Mouse (Mus musculus) hindbrain, embryonic 14.5 days (tissue): ENCODE measurements around the gene Ccnjl. TPM values are rescaled to one million over a fixed set of nuclear protein-coding genes. Genes with fewer than 3 reads are reported as not detected.

Source experiments
- ATAC-seq: fragments of 200-750 bp; cut with Nextera tagmentation; 2 replicates; pipeline ENCODE4 v1.8.0; 2017; ENCODE audit warnings: moderate number of reproducible peaks, mild to moderate bottlenecking, moderate TSS enrichment, moderate library complexity; ENCODE audit not compliant: low FRiP score
- DNase-seq: peaks from one replicate; pipeline ENCODE4 v3.0.0-alpha.2; 2015; ENCODE audit warnings: low spot score
- H3K27ac ChIP-seq: fragments of 300-500 bp; sonication (generic); 2 replicates; pipeline ENCODE4 v1.5.1; 2014; ENCODE audit warnings: mild to moderate bottlenecking, moderate library complexity
- H3K27me3 ChIP-seq: fragments of 300-500 bp; sonication (generic); 2 replicates; pipeline ENCODE4 v1.6.1; 2014; ENCODE audit warnings: mild to moderate bottlenecking, low read length, mixed read lengths; ENCODE audit not compliant: control insufficient read depth, insufficient read depth
- H3K36me3 ChIP-seq: fragments of 300-500 bp; sonication (generic); replicated peaks from 2 replicates; pipeline ENCODE4 v1.6.1; 2014; ENCODE audit not compliant: control insufficient read depth, insufficient read depth
- H3K4me1 ChIP-seq: fragments of 300-500 bp; sonication (generic); replicated peaks from 2 replicates; pipeline ENCODE4 v1.6.1; 2014; ENCODE audit warnings: antibody characterized with exemption, low read length, mixed read lengths; ENCODE audit not compliant: control insufficient read depth, insufficient read depth
- H3K4me2 ChIP-seq: fragments of 300-500 bp; sonication (generic); replicated peaks from 2 replicates; pipeline ENCODE4 v1.6.1; 2014; ENCODE audit warnings: mild to moderate bottlenecking, moderate library complexity
- H3K4me3 ChIP-seq: fragments of 300-500 bp; sonication (generic); replicated peaks from 2 replicates; pipeline ENCODE4 v1.5.1; 2014; ENCODE audit warnings: mild to moderate bottlenecking, low read length
- H3K9ac ChIP-seq: fragments of 300-500 bp; sonication (generic); 2 replicates; pipeline ENCODE4 v1.6.1; 2014
- H3K9me3 ChIP-seq: fragments of 300-500 bp; sonication (generic); 2 replicates; pipeline ENCODE4 v1.6.1; 2016; ENCODE audit warnings: low read length; ENCODE audit not compliant: control insufficient read depth
- WGBS: fragments of 180-500 bp; shearing (Covaris S2); extraction: QIAGEN DNeasy Blood & Tissue Kit; methylation state at CpG from one replicate; pipeline ENCODE4 v1.1.7; 2014; 5-methylcytosine and 5-hydroxymethylcytosine counted together
- polyA plus RNA-seq: library from polyadenylated mRNA; unstranded; fragments of >200 nt; fragmentation: Nextera tagmentation; extraction: Ambion mirVana; gene quantifications from 2 replicates; pipeline ENCODE4 v1.2.1, GENCODE M21; 2014

Gene Ccnjl
- polyA plus RNA-seq, 1 experiment from 2014 or later: 11.9 TPM

DNA sequence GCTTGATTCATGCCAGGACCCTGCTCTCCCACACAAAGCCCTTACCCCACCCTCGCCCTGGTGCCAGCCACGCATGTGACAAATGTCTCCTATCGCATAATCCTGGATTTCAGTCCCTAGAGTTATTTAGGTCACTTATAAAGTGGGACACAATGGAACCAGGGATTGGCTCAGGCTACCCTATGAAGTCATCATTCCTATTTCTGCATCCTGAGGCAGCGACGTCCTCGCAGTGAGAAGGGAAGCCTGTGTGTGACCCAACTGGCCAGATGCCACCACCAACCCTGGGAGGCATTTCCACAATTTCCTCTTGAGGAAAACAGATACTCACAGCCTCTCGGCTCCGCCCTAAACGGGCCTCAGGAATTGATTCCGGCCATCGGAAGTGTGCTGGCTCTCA is 41.0 kb downstream of the Ccnjl start:
- H3K27ac ChIP-seq: peak overlapping the region; percentile 12; the same call in 1 of the 2 replicates
- no peaks in the 10 kb centered on the region for H3K9me3 ChIP-seq
- no peaks in the 10 kb centered on the region for H3K36me3 ChIP-seq
- 66% methylated on average over 11 of the region's 11 CpGs for WGBS
- H3K4me2 ChIP-seq: no peak overlapping the region
- peaks cover 26% of the 10 kb centered on the region for H3K4me1 ChIP-seq
- no peak overlapping the region for H3K4me3 ChIP-seq
- H3K9ac ChIP-seq: no peak overlapping the region
- H3K27me3 ChIP-seq: no peaks in the 10 kb centered on the region
- DNase-seq: no peak
- ATAC-seq: peak; percentile 51

DNA sequence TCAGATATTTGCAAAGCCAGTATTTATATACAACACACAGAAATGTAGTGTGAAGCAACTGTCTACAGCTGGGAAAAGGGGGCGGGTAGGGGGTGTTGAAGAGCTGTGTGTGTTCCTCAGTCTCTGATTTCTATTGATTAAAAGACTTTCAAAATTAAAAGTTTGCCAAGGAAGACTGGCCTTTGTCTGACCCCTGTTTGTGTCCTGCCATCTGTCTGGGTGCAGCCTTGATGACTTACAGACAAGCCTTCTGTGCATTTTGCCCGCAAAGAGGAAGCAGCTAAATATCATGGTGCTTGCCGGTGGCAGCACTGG is 46.4 kb downstream of the Ccnjl start:
- WGBS: 15% methylated on average over 3 of the region's 3 CpGs
- Histone ChIP-seq H3K27me3 (no peaks in the 10 kb centered on the region), H3K4me1 (peaks cover 13% of the 10 kb centered on the region), H3K9me3 (no peaks in the 10 kb centered on the region), H3K4me2 (peak overlapping the region; percentile 23; the same call in 1 of the 2 replicates), H3K4me3 (no peak overlapping the region), H3K27ac (peak overlapping the region; percentile 60), H3K36me3 (peaks cover 3% of the 10 kb centered on the region; the same call in 1 of the 2 replicates), H3K9ac (no peak overlapping the region)
- no peak for ATAC-seq
- DNase-seq: no peak

DNA sequence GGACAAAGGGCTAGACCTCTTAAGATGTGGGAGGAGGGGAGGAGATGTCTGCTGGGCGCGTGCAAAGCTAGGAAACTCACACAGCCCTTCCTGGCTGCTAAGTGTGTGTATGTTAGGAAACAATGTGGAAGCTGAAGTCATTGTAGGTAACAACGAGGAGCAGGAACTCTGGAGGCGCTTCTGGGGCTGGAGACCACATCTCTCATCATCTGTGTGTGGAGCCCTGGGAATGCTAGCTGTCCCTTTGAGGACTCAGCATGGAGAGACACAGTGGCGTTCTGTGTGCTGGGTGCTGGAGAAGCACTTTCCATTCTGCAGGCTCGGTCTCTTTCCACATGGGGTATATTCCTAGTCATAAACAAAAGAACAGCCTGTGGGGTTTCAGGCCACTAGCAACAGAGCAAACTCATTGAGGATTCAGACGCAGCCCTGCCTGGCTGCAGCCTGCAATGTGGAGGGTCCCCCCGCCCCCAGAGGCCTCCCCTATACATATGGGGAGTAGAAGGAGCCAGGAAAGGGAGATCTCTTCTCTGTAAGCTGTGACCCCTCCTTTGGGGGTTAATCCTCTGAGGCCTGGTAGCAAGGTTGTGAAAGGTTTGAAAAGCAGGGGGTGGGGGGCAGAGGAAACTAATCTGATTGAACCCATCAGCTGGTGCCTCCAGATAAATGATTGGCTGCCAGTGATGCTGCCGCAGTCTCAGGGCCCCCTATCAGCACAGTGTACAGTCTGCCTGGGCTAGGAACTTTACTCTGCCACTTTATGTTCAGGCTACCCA is 47.0 kb downstream of the Ccnjl start:
- Histone ChIP-seq H3K36me3 (peaks cover 7% of the 10 kb centered on the region; the same call in 1 of the 2 replicates), H3K9ac (no peak overlapping the region), H3K9me3 (no peaks in the 10 kb centered on the region), H3K27me3 (no peaks in the 10 kb centered on the region), H3K27ac (peak overlapping the region; percentile 60), H3K4me2 (peak overlapping the region; percentile 23), H3K4me1 (peaks cover 13% of the 10 kb centered on the region), H3K4me3 (no peak overlapping the region)
- ATAC-seq (peak; percentile 86), DNase-seq (no peak)
- WGBS: 7% methylated on average over 9 of the region's 9 CpGs

DNA sequence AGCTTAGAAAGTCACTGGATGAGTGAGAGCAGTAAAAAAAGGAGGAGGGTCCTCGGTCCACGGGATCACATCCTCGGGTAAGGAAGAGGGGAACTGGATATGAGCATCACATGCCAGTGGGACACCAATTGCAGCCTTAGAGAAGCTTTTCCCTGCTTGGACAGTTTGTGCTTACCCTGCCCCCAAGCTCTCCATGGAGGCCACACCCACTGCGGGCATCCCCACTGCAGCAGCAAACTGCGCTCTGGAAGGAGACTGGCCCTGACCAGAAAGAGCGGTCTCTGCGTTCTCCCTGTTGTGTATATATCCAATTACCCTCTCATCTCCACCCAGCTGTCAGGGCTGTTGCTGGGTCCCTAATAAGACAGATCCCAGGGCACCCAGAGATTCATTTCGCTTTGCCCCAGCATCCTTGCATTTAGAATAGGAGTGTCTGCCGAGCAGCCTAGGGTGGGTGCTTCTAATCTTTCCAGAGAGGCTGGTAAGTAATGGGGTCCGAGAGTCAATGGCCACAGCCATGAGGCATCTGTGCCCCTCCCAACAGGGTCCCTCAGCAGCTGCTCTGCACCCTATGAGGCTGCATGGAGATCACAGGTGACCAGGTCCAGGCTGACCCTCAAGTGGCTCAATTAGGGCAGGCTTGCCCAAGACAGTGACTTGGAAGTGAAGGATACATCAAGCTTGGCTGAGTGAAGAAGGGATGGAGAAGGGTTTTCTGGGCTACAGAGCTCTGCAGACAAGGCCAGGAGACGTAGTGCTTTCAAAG is 49.3 kb downstream of the Ccnjl start:
- no peak overlapping the region for H3K4me2 ChIP-seq
- no peak for DNase-seq
- H3K9me3 ChIP-seq: no peaks in the 10 kb centered on the region
- H3K27me3 ChIP-seq: no peaks in the 10 kb centered on the region
- H3K36me3 ChIP-seq: peaks cover 20% of the 10 kb centered on the region; the same call in 1 of the 2 replicates
- H3K27ac ChIP-seq: no peak overlapping the region
- H3K4me1 ChIP-seq: peaks cover 11% of the 10 kb centered on the region
- WGBS: 62% methylated on average over 11 of the region's 11 CpGs
- ATAC-seq: no peak
- H3K9ac ChIP-seq: no peak overlapping the region
- H3K4me3 ChIP-seq: no peak overlapping the region

DNA sequence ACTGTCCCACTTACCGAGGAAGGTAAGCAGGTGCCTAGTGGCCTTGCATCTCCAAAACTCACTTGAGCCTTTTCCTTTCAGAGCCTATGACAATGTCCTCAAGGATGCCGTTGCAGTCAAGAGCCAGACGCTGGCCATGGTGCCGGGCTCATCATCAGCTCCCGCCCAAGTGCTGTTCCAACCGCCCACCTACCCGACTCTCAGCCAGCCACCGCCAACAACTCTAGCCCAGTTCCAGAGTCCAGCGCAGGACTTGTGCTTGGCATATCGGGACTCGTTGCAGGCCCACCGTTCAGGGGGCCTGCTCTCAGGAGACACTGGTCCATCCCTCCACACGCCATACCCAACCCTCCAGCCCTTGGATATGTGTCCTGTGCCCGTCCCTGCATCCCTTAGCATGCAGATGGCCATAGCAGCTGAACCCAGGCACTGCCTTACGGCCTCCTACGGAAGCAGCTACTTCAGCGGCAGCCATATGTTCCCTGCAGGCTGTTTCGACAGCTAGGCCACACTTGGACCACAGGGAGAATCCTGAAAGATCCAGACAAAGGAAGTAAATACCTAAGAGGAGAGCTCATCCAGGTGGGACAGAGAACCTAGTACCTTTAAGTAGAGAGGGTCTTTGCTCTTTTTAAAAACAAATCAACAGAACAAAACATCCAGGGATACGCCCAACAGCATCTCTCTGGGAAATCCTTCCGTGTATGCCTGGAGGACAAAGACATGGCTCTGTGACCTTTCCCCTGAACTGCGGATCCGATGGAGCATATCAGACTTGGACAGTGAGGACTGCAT is 56.8 kb downstream of the Ccnjl start:
- H3K4me2 ChIP-seq: no peak overlapping the region
- H3K4me3 ChIP-seq: no peak overlapping the region
- H3K36me3 ChIP-seq: peaks cover 29% of the 10 kb centered on the region
- no peak overlapping the region for H3K9ac ChIP-seq
- no peak overlapping the region for H3K27ac ChIP-seq
- 87% methylated on average over 22 of the region's 22 CpGs for WGBS
- H3K4me1 ChIP-seq: no peaks in the 10 kb centered on the region; the same call in 1 of the 2 replicates
- no peaks in the 10 kb centered on the region for H3K9me3 ChIP-seq
- ATAC-seq (no peak), DNase-seq (no peak)
- H3K27me3 ChIP-seq: no peaks in the 10 kb centered on the region

DNA sequence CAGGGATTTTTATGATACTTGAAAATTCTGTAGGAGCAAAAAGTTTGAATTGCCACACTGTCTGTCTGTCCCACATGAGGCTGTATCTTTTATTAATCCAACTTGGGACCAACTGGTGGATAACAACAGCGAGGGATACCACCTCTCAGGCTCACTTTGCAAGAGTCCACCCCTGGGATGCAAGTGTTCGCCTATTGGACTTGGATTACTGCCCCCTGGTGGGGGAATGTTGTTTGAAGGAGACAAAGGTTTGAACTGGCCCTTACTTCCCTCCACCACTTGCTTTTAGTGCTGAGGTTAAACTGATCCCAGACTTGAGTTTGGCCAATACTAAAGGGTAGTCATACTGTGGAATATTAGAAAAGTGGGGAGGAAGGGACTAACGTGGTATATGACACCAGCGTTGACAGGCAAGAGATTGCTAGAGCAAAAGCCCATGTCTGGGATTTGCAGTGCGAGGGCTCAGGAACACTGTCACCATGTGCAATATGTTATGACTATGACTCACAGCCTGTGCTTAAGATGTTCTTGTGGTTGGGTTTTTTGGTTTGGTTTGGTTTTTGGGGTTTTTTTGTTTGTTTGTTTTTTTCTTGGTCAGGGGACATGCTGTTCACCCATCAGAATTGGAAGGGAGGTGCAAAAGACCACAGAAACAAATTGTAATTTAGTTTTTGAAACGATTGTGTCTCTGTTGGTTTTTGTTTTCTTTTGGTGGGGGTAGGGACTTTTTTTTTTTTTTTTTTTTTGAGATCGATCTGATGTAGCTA is 57.9 kb downstream of the Ccnjl start, which contains the start of gene 4933415A04Rik:
Gene 4933415A04Rik, plus strand, starts transcription at position 717 of the 767 bp plus-strand sequence.
- ATAC-seq (no peak), DNase-seq (peak; percentile 80)
- 74% methylated on average over 7 of the region's 7 CpGs for WGBS

DNA sequence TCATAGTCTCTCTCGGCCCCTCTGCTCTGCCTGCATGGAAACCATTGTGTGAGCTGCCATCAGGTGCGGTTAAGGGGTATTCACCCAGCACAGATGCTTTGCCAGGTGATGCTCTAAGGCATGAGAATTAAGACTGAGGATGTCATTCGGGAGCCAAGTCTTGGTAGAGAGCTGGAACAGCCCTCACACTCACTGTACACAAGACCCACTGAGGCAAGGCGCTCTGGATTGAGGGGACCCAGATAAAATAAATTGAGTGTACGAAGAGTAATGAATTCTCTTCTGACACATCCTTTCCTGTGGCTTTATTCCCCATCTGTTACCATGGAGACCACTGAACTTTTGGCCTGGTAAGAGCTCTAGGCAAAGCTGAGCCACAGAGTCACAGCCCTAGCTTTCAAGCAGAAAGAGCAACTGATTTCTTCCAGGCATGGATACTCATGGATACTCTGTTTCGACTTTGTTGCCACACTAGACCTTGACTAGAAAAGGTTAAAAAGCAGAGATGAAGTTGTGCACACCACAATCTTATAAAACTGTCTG is 61.0 kb downstream of the Ccnjl start:
- Histone ChIP-seq H3K9ac (no peak overlapping the region), H3K9me3 (no peaks in the 10 kb centered on the region), H3K4me3 (no peak overlapping the region), H3K36me3 (peaks cover 15% of the 10 kb centered on the region), H3K27ac (no peak overlapping the region), H3K4me2 (no peak overlapping the region), H3K27me3 (no peaks in the 10 kb centered on the region), H3K4me1 (no peaks in the 10 kb centered on the region; the same call in 1 of the 2 replicates)
- WGBS: 56% methylated on average over 6 of the region's 6 CpGs
- DNase-seq: no peak
- no peak for ATAC-seq

More for the DNA sequence above, 57.9 kb downstream of the Ccnjl start, which contains the start of gene 4933415A04Rik:
- no peaks in the 10 kb centered on the region; the same call in 1 of the 2 replicates for H3K4me1 ChIP-seq
- H3K9ac ChIP-seq: no peak within 1 kb of the TSS
- peaks cover 22% of the 10 kb centered on the region for H3K36me3 ChIP-seq
- no peak within 1 kb of the TSS for H3K4me3 ChIP-seq
- H3K27me3 ChIP-seq: no peaks in the 10 kb centered on the region
- H3K9me3 ChIP-seq: no peaks in the 10 kb centered on the region
- no peak within 1 kb of the TSS for H3K4me2 ChIP-seq
- H3K27ac ChIP-seq: no peak within 1 kb of the TSS

DNA sequence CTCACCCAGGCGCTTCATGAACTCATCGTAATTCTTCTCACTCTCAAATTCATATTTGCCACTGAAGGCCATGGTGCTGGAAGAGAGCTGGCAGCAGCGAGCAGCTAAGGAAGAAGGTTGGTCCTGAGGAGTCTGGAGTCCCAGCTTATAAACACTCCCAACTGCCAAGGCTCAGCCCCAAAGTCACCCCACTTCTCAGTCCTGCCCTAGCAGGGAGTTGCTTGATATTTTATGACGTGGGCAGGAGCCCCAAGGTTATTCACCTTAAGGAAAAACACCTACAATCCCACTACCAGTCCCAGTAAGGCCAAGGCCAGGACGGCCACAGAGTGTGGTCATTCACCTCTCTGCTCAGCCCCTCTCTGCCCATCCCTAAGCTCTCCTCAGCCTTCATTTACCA is 72.9 kb downstream of the Ccnjl start, which contains the start of gene Fabp6:
Gene Fabp6, minus strand, starts transcription at position 101 of the 400 bp plus-strand sequence.
- H3K9me3 ChIP-seq: no peaks in the 10 kb centered on the region
- 90% methylated on average over 5 of the region's 5 CpGs for WGBS

More for the DNA sequence above, 72.9 kb downstream of the Ccnjl start, which contains the start of gene Fabp6:
- H3K4me2 ChIP-seq: no peak within 1 kb of the TSS
- no peaks in the 10 kb centered on the region for H3K27me3 ChIP-seq
- H3K4me3 ChIP-seq: no peak within 1 kb of the TSS
- H3K4me1 ChIP-seq: no peaks in the 10 kb centered on the region
- H3K36me3 ChIP-seq: no peaks in the 10 kb centered on the region
- DNase-seq (no peak), ATAC-seq (no peak)
- no peak within 1 kb of the TSS for H3K9ac ChIP-seq
- H3K27ac ChIP-seq: no peak within 1 kb of the TSS
